Mouse (Mus musculus): ENCODE data around the gene Pom121. TPM values are rescaled to one million over a fixed set of nuclear protein-coding genes. Genes with fewer than 3 reads are reported as not detected.

Gene Pom121
- polyA plus RNA-seq (2015; fragmentation: Nextera tagmentation; extraction: Ambion mirVana), result 6.0 and 6.6 TPM in 2 replicates

DNA sequence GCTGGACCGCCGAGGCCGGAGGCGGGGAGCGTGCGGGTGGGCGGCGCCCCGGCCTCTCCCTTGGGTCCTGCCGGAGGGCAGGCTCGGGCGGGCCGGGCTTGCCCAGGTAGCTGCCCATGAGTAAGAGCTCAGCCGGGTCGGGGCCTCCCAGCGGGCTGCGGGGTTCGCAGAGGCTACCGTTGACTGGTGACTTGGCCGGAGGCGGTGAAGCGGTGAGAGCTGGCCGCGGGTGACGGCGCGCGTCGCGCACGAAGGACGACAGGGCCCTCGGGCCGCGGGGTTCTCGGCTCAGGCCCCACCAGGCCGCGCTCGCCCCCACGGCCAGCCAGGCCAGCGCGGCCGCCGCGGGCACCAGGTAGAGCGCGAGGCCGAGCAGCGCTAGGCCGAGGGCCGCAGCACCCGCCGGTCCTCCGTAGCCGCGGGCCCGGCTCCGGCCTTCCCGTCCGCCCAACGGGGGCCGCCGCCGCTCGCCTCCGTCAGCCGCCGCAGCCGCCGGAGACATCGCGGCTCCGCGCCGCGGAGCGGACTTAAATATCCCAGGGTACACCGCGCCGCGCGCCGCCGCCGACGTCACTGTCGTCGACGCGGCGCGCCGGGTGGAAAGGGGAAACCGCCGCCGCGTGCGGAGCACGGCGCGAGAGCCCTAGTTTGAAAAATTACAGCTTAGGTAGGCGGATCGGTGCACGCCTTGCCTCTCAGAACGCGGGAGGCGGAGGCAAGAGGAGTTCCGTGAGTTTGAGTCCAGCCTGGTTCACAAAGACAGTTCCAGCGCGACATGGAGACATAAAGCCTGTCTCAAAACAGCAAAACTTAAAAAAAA is at the start of gene Pom121:
Gene Pom121 (minus strand): TSS at position 543 of the 820 bp plus-strand sequence.

GRCm38 (mm10) chr5:135369787-135370654 is 24.3 kb downstream of the Pom121 start, which contains the start of gene Nsun5:
TSS of gene Nsun5 (plus strand) at chr5:135369953.

GRCm38 (mm10) chr5:135352995-135353394 is 41.4 kb downstream of the Pom121 start, which contains the start of gene Trim50:
TSS of gene Trim50 (plus strand) at chr5:135353295.

DNA sequence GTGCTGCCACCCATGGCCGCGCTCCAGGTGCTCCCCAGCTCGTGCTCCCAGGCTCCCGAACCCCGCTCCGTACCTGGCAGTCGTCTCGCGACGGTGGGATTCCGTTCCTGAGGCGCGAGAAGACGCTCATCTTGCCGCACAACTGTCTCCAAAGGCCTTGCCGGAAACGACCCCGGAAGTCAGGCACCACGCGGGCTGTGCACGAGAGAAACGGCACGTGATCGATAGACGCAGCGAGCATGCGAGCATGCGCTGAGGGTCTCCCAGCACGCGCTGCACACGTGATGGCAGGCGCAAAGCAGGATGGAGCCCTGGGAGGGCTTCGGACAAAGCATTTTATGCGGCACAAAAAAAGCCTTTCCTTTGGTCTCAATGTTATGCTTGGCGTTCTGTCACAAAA is 44.5 kb downstream of the Pom121 start, which contains the start of gene Fkbp6:
Gene Fkbp6 (minus strand): TSS at position 183 of the 400 bp plus-strand sequence.

Small RNA genes within 50 kb of the gene (microRNA-seq; reads per million reads assigned to microRNA genes)
- gene Mir7033 (ENCODE audit: borderline replicate concordance, insufficient number of aligned reads), result not detected

Other genes with a start within 250 kb of the Pom121 start
- 8.7 and 12.8 TPM in 2 replicates for gene Tbl2, start 244.9 kb downstream of the Pom121 start, polyA plus RNA-seq (2015; fragmentation: Nextera tagmentation; extraction: Ambion mirVana)
- gene Bcl7b, start 226.3 kb downstream of the Pom121 start, polyA plus RNA-seq (2015; fragmentation: Nextera tagmentation; extraction: Ambion mirVana), result 51.5 and 67.6 TPM in 2 replicates
- 13.8 and 15.8 TPM in 2 replicates for gene Baz1b, start 207.3 kb downstream of the Pom121 start, polyA plus RNA-seq (2015; fragmentation: Nextera tagmentation; extraction: Ambion mirVana)
- gene Fzd9, start 143.3 kb downstream of the Pom121 start, polyA plus RNA-seq (2015; fragmentation: Nextera tagmentation; extraction: Ambion mirVana), result 0.77 and 1.6 TPM in 2 replicates
- gene Fkbp6, start 44.5 kb downstream of the Pom121 start, polyA plus RNA-seq (2015; fragmentation: Nextera tagmentation; extraction: Ambion mirVana), result 0.17 TPM in 1 of 2 replicates, not detected in the other
- not detected in 2 replicates for gene Trim50, start 41.3 kb downstream of the Pom121 start, polyA plus RNA-seq (2015; fragmentation: Nextera tagmentation; extraction: Ambion mirVana)
- gene Nsun5, start 24.6 kb downstream of the Pom121 start, polyA plus RNA-seq (2015; fragmentation: Nextera tagmentation; extraction: Ambion mirVana), result 12.1 and 14.8 TPM in 2 replicates
- gene Hip1, start 150.6 kb upstream of the Pom121 start, polyA plus RNA-seq (2015; fragmentation: Nextera tagmentation; extraction: Ambion mirVana), result 11.6 and 13.8 TPM in 2 replicates
- not detected in 2 replicates for gene Ccl26, start 169.0 kb upstream of the Pom121 start, polyA plus RNA-seq (2015; fragmentation: Nextera tagmentation; extraction: Ambion mirVana)
- 6.2 and 13.4 TPM in 2 replicates for gene Ccl24, start 178.5 kb upstream of the Pom121 start, polyA plus RNA-seq (2015; fragmentation: Nextera tagmentation; extraction: Ambion mirVana)
- 40.4 and 51.3 TPM in 2 replicates for gene Rhbdd2, start 238.1 kb upstream of the Pom121 start, polyA plus RNA-seq (2015; fragmentation: Nextera tagmentation; extraction: Ambion mirVana)

Data from adrenal gland, postnatal 0 days (tissue).